Mouse (Mus musculus) granulocyte monocyte progenitor cell, adult 5-6 weeks (primary cell): Measurements from ENCODE around the gene Edc3. TPM values are rescaled to one million over a fixed set of nuclear protein-coding genes. Genes with fewer than 3 reads are reported as not detected.

Experiments
- ATAC-seq: replicated peaks from 2 replicates; pipeline ENCODE4 v1.8.0; 2016; ENCODE audit warnings: mild to moderate bottlenecking, moderate TSS enrichment, inconsistent platforms; ENCODE audit not compliant: poor library complexity, severe bottlenecking
- total RNA-seq, 2 experiments: library from RNA; stranded (forward) in 1 of 2; stranded (reverse) in 1 of 2; fragments of 200-712, 200-1000 nt in 1 of 2; fragments of >200 nt in 1 of 2; fragmentation: Nextera tagmentation in 1 of 2; gene quantifications; 2 replicates each; pipeline ENCODE4 v1.2.3; 2014 to 2017

Edc3 gene
- total RNA-seq (2014; fragmentation: Nextera tagmentation) (14.6 and 20.3 TPM in 2 replicates), total RNA-seq (2017) (3.5 and 4.3 TPM in 2 replicates)

GRCm38 (mm10) chr9:57708068-57708719 lies at the start of gene Edc3:
Edc3 (plus strand) TSS chr9:57708540.
- peak; percentile 96 for ATAC-seq

GRCm38 (mm10) chr9:57658970-57659369 lies 49.4 kb upstream of the Edc3 start:
- no peak for ATAC-seq

GRCm38 (mm10) chr9:57659774-57660173 lies 48.6 kb upstream of the Edc3 start:
- ATAC-seq = peak; percentile 86

- no peak for ATAC-seq
Measured at GRCm38 (mm10) chr9:57660501-57660900, 47.8 kb upstream of the Edc3 start.

- ATAC-seq = no peak
Measured at GRCm38 (mm10) chr9:57661552-57661951, 46.8 kb upstream of the Edc3 start.

GRCm38 (mm10) chr9:57664616-57665015 lies 43.7 kb upstream of the Edc3 start:
- ATAC-seq = no peak

- no peak for ATAC-seq
Measured at GRCm38 (mm10) chr9:57666536-57666935, 41.8 kb upstream of the Edc3 start.

GRCm38 (mm10) chr9:57667136-57667535 lies 41.2 kb upstream of the Edc3 start:
- no peak for ATAC-seq

GRCm38 (mm10) chr9:57667817-57668216 lies 40.5 kb upstream of the Edc3 start:
- no peak for ATAC-seq

GRCm38 (mm10) chr9:57668277-57668676 lies 40.1 kb upstream of the Edc3 start:
- ATAC-seq = no peak

GRCm38 (mm10) chr9:57669566-57669965 lies 38.8 kb upstream of the Edc3 start:
- ATAC-seq = no peak

- ATAC-seq = no peak
Measured at GRCm38 (mm10) chr9:57671037-57671436, 37.3 kb upstream of the Edc3 start.

GRCm38 (mm10) chr9:57671500-57671899 lies 36.8 kb upstream of the Edc3 start:
- ATAC-seq = no peak

GRCm38 (mm10) chr9:57681411-57681810 lies 26.9 kb upstream of the Edc3 start:
- ATAC-seq = no peak

- no peak for ATAC-seq
Measured at GRCm38 (mm10) chr9:57683520-57683919, 24.8 kb upstream of the Edc3 start, which contains the start of gene Cyp1a2. Cyp1a2 (minus strand) TSS chr9:57683703.

GRCm38 (mm10) chr9:57686011-57686410 lies 22.3 kb upstream of the Edc3 start:
- ATAC-seq = no peak

- ATAC-seq = no peak
Measured at GRCm38 (mm10) chr9:57687751-57688150, 20.6 kb upstream of the Edc3 start, which contains the start of gene Cyp1a1. Cyp1a1 (plus strand) TSS chr9:57687928.

- peak; percentile 50; the same call in 1 of the 2 replicates for ATAC-seq
Measured at GRCm38 (mm10) chr9:57688158-57688557, 20.2 kb upstream of the Edc3 start.

GRCm38 (mm10) chr9:57688606-57689005 lies 19.7 kb upstream of the Edc3 start:
- no peak for ATAC-seq

GRCm38 (mm10) chr9:57694108-57694507 lies 14.2 kb upstream of the Edc3 start:
- ATAC-seq = no peak

- ATAC-seq = peak; percentile 38
Measured at GRCm38 (mm10) chr9:57696380-57697285, 11.7 kb upstream of the Edc3 start.
